Mouse (Mus musculus) bone marrow, adult 2 months (tissue): ENCODE data around the gene Nanos3. TPM values are rescaled to one million over a fixed set of nuclear protein-coding genes. Genes with fewer than 3 reads are reported as not detected.

Source experiments
- H3K27ac ChIP-seq: fragments of 200-500 bp; 2 replicates; pipeline ENCODE4 v1.5.1; 2012; ENCODE audit warnings: low read depth, mild to moderate bottlenecking, control low read depth, inconsistent platforms, low read length; ENCODE audit not compliant: control insufficient read depth, poor library complexity, insufficient read depth
- H3K4me1 ChIP-seq: fragments of 200-500 bp; 2 replicates; pipeline ENCODE4 v1.6.1; 2011; ENCODE audit warnings: low read length; ENCODE audit not compliant: control insufficient read depth, insufficient read depth
- H3K4me3 ChIP-seq: fragments of 200-500 bp; replicated peaks from 2 replicates; pipeline ENCODE3; 2011; ENCODE audit warnings: mild to moderate bottlenecking, low read depth, low read length, control low read depth; ENCODE audit not compliant: control insufficient read depth
- CTCF ChIP-seq: fragments of 200-500 bp; IDR thresholded peaks from 2 replicates; pipeline ENCODE4 v1.5.1; 2011; ENCODE audit warnings: low read length, control low read depth; ENCODE audit not compliant: control insufficient read depth, insufficient read depth
- POLR2A ChIP-seq: fragments of 200-500 bp; IDR thresholded peaks from 2 replicates; pipeline ENCODE4 v1.6.1; 2011; ENCODE audit warnings: low read depth, mild to moderate bottlenecking, control low read depth, low read length, borderline replicate concordance; ENCODE audit not compliant: control insufficient read depth
- WGBS: fragments of 180-500 bp; shearing (Covaris S2); methylation state at CpG from one replicate; pipeline ENCODE4 v1.1.7; 2018; 5-methylcytosine and 5-hydroxymethylcytosine counted together
- polyA plus RNA-seq: library from polyadenylated mRNA; stranded (reverse); fragments of >200 nt; gene quantifications from 2 replicates; pipeline ENCODE4 v1.2.4, GENCODE M21; 2011; ENCODE audit warnings: low replicate concordance; ENCODE audit not compliant: missing spikeins, insufficient read depth, insufficient read length

Gene Nanos3
- polyA plus RNA-seq, 1 experiment: 3.0 TPM

- 81% methylated on average over 5 of the region's 5 CpGs for WGBS
- H3K4me3 ChIP-seq: no peak overlapping the region
- H3K4me1 ChIP-seq: no peaks in the 10 kb centered on the region
- no peak overlapping the region for H3K27ac ChIP-seq
- TF ChIP-seq POLR2A: no peak
- TF ChIP-seq CTCF: no peak
These were observed 14.9 kb downstream of the Nanos3 start for GRCm38 (mm10) chr8:84170096-84170495.

GRCm38 (mm10) chr8:84167696-84168095, 17.3 kb downstream of the Nanos3 start:
- Histone ChIP-seq H3K27ac (no peak overlapping the region), H3K4me3 (no peak overlapping the region), H3K4me1 (no peaks in the 10 kb centered on the region)
- TF ChIP-seq POLR2A (no peak), CTCF (no peak)
- 88% methylated on average over 2 of the region's 2 CpGs for WGBS

- H3K4me3 ChIP-seq: no peak overlapping the region
- no peaks in the 10 kb centered on the region for H3K4me1 ChIP-seq
- 75% methylated on average over 4 of the region's 4 CpGs for WGBS
- no peak overlapping the region for H3K27ac ChIP-seq
- TF ChIP-seq POLR2A (no peak), CTCF (no peak)
These were observed 27.4 kb downstream of the Nanos3 start for GRCm38 (mm10) chr8:84157620-84158019.

GRCm38 (mm10) chr8:84149181-84149580, 35.8 kb downstream of the Nanos3 start:
- Histone ChIP-seq H3K4me1 (peaks cover 1% of the 10 kb centered on the region; the same call in 1 of the 2 replicates), H3K4me3 (no peak overlapping the region), H3K27ac (no peak overlapping the region)
- 73% methylated on average over 3 of the region's 3 CpGs for WGBS
- TF ChIP-seq POLR2A (no peak), CTCF (no peak)

- H3K4me3 ChIP-seq: no peak overlapping the region
- H3K4me1 ChIP-seq: peaks cover 1% of the 10 kb centered on the region; the same call in 1 of the 2 replicates
- 89% methylated on average over 5 of the region's 5 CpGs for WGBS
- H3K27ac ChIP-seq: no peak overlapping the region
- TF ChIP-seq POLR2A (no peak), CTCF (no peak)
These were observed 36.5 kb downstream of the Nanos3 start for GRCm38 (mm10) chr8:84148531-84148850.

GRCm38 (mm10) chr8:84147769-84148530, 37.1 kb downstream of the Nanos3 start, which contains the start of the genes Cc2d1a and 4930432K21Rik:
Cc2d1a (minus strand) TSS chr8:84147936.
4930432K21Rik (plus strand) TSS chr8:84148025.
- TF ChIP-seq CTCF: no peak
- peak; percentile 79; the same call in 1 of the 2 replicates for TF ChIP-seq POLR2A
- H3K27ac ChIP-seq: peak within 1 kb of the TSS; percentile 14; the same call in 1 of the 2 replicates
- 18% methylated on average over 49 of the region's 49 CpGs for WGBS
- peak within 1 kb of the TSS; percentile 75 for H3K4me3 ChIP-seq
- peaks cover 1% of the 10 kb centered on the region; the same call in 1 of the 2 replicates for H3K4me1 ChIP-seq

- Histone ChIP-seq H3K4me3 (peak overlapping the region; percentile 75), H3K27ac (no peak overlapping the region), H3K4me1 (peaks cover 1% of the 10 kb centered on the region; the same call in 1 of the 2 replicates)
- TF ChIP-seq POLR2A (no peak), CTCF (no peak)
- 4% methylated on average over 14 of the region's 14 CpGs for WGBS
These were observed 37.7 kb downstream of the Nanos3 start for GRCm38 (mm10) chr8:84147324-84147766.

- 72% methylated on average over 8 of the region's 8 CpGs for WGBS
These were observed 40.3 kb downstream of the Nanos3 start for GRCm38 (mm10) chr8:84144636-84145245.

More at GRCm38 (mm10) chr8:84144636-84145245, 40.3 kb downstream of the Nanos3 start:
- TF ChIP-seq POLR2A: no peak
- TF ChIP-seq CTCF: no peak
- no peak overlapping the region for H3K4me3 ChIP-seq
- peaks cover 1% of the 10 kb centered on the region; the same call in 1 of the 2 replicates for H3K4me1 ChIP-seq
- no peak overlapping the region for H3K27ac ChIP-seq
